Mouse (Mus musculus): ENCODE results near the gene Snx17. TPM values are rescaled to one million over a fixed set of nuclear protein-coding genes. Genes with fewer than 3 reads are reported as not detected.

Gene Snx17
- polyA plus RNA-seq, 1 experiment = 97.0 TPM

- DNase-seq = peak; percentile 92
- WGBS = under 1% methylated on average over 59 of the region's 59 CpGs
- H3K4me3 ChIP-seq (replicated peaks; ENCODE audit: extremely low read depth, low read depth, low read length) = peak within 1 kb of the TSS; percentile 91
- H3K4me1 ChIP-seq (ENCODE audit: control insufficient read depth, insufficient read depth, low read length) = peaks cover 2% of the 10 kb centered on the region; the same call in 1 of the 2 replicates
- TF ChIP-seq POLR2A (IDR thresholded peaks at IDR 0.05; ENCODE audit: borderline replicate concordance, extremely low read depth, low read depth, low read length) (peak; percentile 93; the same call in 1 of the 2 replicates), CTCF (IDR thresholded peaks at IDR 0.05; ENCODE audit: insufficient read depth, low read length) (no peak)
These were observed 13.0 kb upstream of the Snx17 start, which contains the start of the genes Gm29609 and Gtf3c2 for GRCm38 (mm10) chr5:31179766-31180630. Gene Gm29609 (minus strand): TSS chr5:31179911. Gene Gtf3c2 (minus strand): TSS chr5:31180144.

DNA sequence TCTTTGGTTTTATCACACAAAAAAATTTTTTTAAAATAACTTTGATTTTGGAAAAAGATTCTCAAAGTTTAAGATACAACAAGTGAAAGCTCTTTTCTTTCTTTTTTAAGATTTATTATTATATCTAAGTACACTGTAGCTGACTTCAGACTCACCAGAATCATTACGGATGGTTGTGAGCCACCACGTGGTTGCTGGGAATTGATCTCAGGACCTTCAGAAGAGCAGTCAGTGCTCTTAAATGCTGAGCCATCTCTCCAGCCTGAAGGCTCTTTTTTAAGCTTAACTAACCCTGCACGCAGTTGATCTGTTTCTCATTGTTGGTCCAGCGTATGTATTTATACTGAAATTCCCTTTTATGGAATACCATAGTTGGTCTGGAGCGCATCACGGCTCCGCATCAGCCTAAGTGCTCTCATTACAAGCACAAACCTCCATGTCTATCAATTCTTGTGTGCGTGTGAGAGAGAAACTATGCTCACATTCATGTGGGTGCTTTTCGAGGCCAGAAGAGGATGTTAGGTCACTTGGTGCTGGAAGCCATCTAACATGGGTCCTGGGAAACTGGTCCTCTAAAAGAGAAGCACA lies 11.8 kb upstream of the Snx17 start:
- Histone ChIP-seq H3K4me1 (ENCODE audit: control insufficient read depth, insufficient read depth, low read length) (peaks cover 2% of the 10 kb centered on the region; the same call in 1 of the 2 replicates), H3K4me3 (replicated peaks; ENCODE audit: extremely low read depth, low read depth, low read length) (no peak overlapping the region)
- no peak for TF ChIP-seq POLR2A (IDR thresholded peaks at IDR 0.05; ENCODE audit: borderline replicate concordance, extremely low read depth, low read depth, low read length)
- TF ChIP-seq CTCF (IDR thresholded peaks at IDR 0.05; ENCODE audit: insufficient read depth, low read length) = no peak
- 92% methylated on average over 9 of the region's 9 CpGs for WGBS
- DNase-seq = no peak

GRCm38 (mm10) chr5:31183678-31184077 lies 9.3 kb upstream of the Snx17 start:
- no peak overlapping the region for H3K4me3 ChIP-seq (replicated peaks; ENCODE audit: extremely low read depth, low read depth, low read length)
- WGBS = 44% methylated on average over 4 of the region's 4 CpGs
- DNase-seq = no peak
- TF ChIP-seq POLR2A (IDR thresholded peaks at IDR 0.05; ENCODE audit: borderline replicate concordance, extremely low read depth, low read depth, low read length) (no peak), CTCF (IDR thresholded peaks at IDR 0.05; ENCODE audit: insufficient read depth, low read length) (no peak)
- H3K4me1 ChIP-seq (ENCODE audit: control insufficient read depth, insufficient read depth, low read length) = peaks cover 2% of the 10 kb centered on the region; the same call in 1 of the 2 replicates

- DNase-seq = no peak
- peaks cover 4% of the 10 kb centered on the region; the same call in 1 of the 2 replicates for H3K4me1 ChIP-seq (ENCODE audit: control insufficient read depth, insufficient read depth, low read length)
- 72% methylated on average over 4 of the region's 4 CpGs for WGBS
- TF ChIP-seq POLR2A (IDR thresholded peaks at IDR 0.05; ENCODE audit: borderline replicate concordance, extremely low read depth, low read depth, low read length) (no peak), CTCF (IDR thresholded peaks at IDR 0.05; ENCODE audit: insufficient read depth, low read length) (no peak)
- no peak overlapping the region for H3K4me3 ChIP-seq (replicated peaks; ENCODE audit: extremely low read depth, low read depth, low read length)
These were observed 4.7 kb upstream of the Snx17 start for GRCm38 (mm10) chr5:31188223-31188840.

DNA sequence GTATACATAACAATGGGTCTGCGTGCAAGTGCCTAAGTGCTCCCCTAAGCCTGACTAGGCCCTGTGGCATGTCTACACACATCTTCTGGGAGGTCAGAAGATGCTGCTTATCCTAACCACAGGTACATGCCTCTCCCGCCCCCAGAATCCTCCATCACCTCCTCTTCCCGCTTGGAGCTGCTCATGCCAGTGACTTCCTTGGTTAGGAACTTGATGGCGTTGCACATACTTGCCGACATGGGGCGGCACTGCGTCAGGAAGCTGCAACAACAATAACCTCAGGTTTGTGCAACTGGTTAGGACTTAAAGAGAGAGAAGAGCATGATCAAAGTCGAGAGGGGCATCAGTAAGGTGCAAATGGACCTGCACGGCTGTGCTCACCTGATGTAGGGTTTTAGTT lies 2.8 kb upstream of the Snx17 start:
- Histone ChIP-seq H3K4me1 (ENCODE audit: control insufficient read depth, insufficient read depth, low read length) (peaks cover 7% of the 10 kb centered on the region), H3K4me3 (replicated peaks; ENCODE audit: extremely low read depth, low read depth, low read length) (no peak overlapping the region)
- WGBS = 90% methylated on average over 9 of the region's 9 CpGs
- TF ChIP-seq POLR2A (IDR thresholded peaks at IDR 0.05; ENCODE audit: borderline replicate concordance, extremely low read depth, low read depth, low read length) (no peak), CTCF (IDR thresholded peaks at IDR 0.05; ENCODE audit: insufficient read depth, low read length) (no peak)
- no peak for DNase-seq

GRCm38 (mm10) chr5:31192045-31192938 lies 735 bp upstream of the Snx17 start:
- 12% methylated on average over 42 of the region's 42 CpGs for WGBS
- H3K4me1 ChIP-seq (ENCODE audit: control insufficient read depth, insufficient read depth, low read length) = peaks cover 7% of the 10 kb centered on the region
- DNase-seq = no peak
- TF ChIP-seq CTCF (IDR thresholded peaks at IDR 0.05; ENCODE audit: insufficient read depth, low read length) (no peak), POLR2A (IDR thresholded peaks at IDR 0.05; ENCODE audit: borderline replicate concordance, extremely low read depth, low read depth, low read length) (no peak)
- peak overlapping the region; percentile 99 for H3K4me3 ChIP-seq (replicated peaks; ENCODE audit: extremely low read depth, low read depth, low read length)

DNA sequence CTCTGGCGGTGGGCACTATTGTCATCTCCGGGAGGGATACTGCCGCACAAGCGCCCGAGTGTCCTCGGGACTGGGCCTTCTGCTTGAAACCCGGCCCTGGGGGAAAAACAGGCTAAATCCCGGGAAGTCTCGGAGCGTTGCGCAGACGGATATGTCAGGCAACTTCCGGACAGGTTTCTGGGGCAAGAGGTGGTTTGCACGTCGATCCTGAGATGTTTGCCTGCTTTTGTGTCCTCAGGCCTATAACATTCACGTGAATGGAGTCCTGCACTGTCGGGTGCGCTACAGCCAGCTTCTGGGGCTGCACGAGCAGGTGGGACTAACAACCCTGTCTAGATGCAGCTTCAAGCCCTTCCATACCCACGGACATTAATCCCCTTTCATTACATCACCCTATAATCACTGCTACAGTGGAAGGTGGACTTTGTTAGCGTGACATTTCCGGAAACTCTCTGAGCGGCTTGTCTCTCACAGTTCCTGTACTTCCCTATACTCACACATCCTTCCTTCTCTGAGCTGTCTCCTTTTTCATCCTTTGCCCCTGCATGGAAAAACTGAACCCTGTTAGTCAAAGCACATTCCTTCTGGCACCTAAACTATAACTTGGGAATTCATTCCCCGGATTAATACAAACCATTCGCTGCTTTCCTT lies 729 bp downstream of the Snx17 start:
- H3K4me3 ChIP-seq (replicated peaks; ENCODE audit: extremely low read depth, low read depth, low read length) = peak overlapping the region; percentile 99
- TF ChIP-seq POLR2A (IDR thresholded peaks at IDR 0.05; ENCODE audit: borderline replicate concordance, extremely low read depth, low read depth, low read length) (no peak), CTCF (IDR thresholded peaks at IDR 0.05; ENCODE audit: insufficient read depth, low read length) (no peak)
- H3K4me1 ChIP-seq (ENCODE audit: control insufficient read depth, insufficient read depth, low read length) = peaks cover 7% of the 10 kb centered on the region
- no peak for DNase-seq
- WGBS = 7% methylated on average over 25 of the region's 25 CpGs
